ENCODE assay signal across 18 mouse cellular contexts in the genomic region with DNA sequence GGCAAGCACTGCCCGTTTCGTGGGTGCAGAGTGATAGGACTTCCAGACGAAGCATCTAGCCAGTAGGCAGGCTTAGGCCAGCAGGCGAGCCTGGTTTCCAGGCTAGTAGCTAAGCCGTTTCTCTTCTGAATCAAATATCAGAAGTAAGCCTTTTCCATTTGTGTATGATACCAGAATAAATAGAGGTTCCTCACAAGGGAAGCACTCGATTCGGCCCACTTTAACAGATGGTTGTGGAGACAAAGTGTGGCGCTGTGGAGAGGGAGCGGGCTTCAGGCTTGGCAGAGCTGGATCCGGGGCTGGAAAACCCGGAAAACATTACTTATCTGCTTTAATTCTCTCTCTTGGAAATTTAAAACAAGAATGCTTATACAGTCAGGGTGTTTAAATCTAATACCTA. TPM values are rescaled to one million over a fixed set of nuclear protein-coding genes. Genes with fewer than 3 reads are reported as not detected.
DNase-seq lines count a peak whose midpoint lies in the region; ATAC-seq and TF ChIP-seq lines count a peak whose summit lies in the region.
"Had no signal": no experiment of that assay in that cellular context is flagged by ENCODE, and none has a peak within 500 bp of the region (broad histone marks: within the 10 kb centered on the region; RNA-seq: fewer than 3 reads in every experiment).

No protein-coding gene starts in this region.

- H3K9me3 ChIP-seq in stomach, postnatal 0 days (ENCODE audit: control insufficient read depth, low read length): no peaks in the 10 kb centered on the region
- H3K9me3 ChIP-seq: heart, embryonic 12.5 days; limb, embryonic 10.5 days; lung, embryonic 15.5 days; neural tube, embryonic 13.5 days had no signal

- TF ChIP-seq EP300 in stomach, postnatal 0 days (optimal IDR thresholded peaks at IDR 0.05): no peak

- no peak for TF ChIP-seq POLR2A in testis, adult 2 months (IDR thresholded peaks at IDR 0.05; ENCODE audit: control insufficient read depth, low read depth, low read length)

- no peak overlapping the region for H3K9ac ChIP-seq in stomach, postnatal 0 days (ENCODE audit: low read length)
- H3K9ac ChIP-seq: heart, embryonic 12.5 days; lung, embryonic 15.5 days; neural tube, embryonic 13.5 days had no signal

- H3K36me3 ChIP-seq in testis, adult 2 months (ENCODE audit: control insufficient read depth, insufficient read depth, low read length): no peaks in the 10 kb centered on the region
- no peaks in the 10 kb centered on the region for H3K36me3 ChIP-seq in stomach, postnatal 0 days (ENCODE audit: control insufficient read depth, insufficient read depth, low read length)
- H3K36me3 ChIP-seq: heart, embryonic 12.5 days; limb, embryonic 10.5 days; lung, embryonic 15.5 days; neural tube, embryonic 13.5 days had no signal

- 0 out of 2 replicates have a peak overlapping the region, but pooled peaks have one; percentile 6 for H3K27ac ChIP-seq in testis, adult 2 months (ENCODE audit: control insufficient read depth, insufficient read depth, low read depth, low read length)
- H3K27ac ChIP-seq in stomach, postnatal 0 days (replicated peaks): no peak overlapping the region
- H3K27ac ChIP-seq: lung, embryonic 15.5 days; neural tube, embryonic 13.5 days had no signal

- no peak for ATAC-seq in megakaryocyte progenitor cell, adult 5-6 weeks (replicated peaks; ENCODE audit: poor library complexity)
- ATAC-seq in stomach, postnatal 0 days (ENCODE audit: low FRiP score, low TSS enrichment): no peak

- H3K4me2 ChIP-seq in stomach, postnatal 0 days (replicated peaks; ENCODE audit: low read depth): no peak overlapping the region
- H3K4me2 ChIP-seq: heart, embryonic 12.5 days; liver, embryonic 11.5 days; lung, embryonic 15.5 days; neural tube, embryonic 13.5 days had no signal

- peaks cover 3% of the 10 kb centered on the region for H3K4me1 ChIP-seq in testis, adult 2 months (ENCODE audit: control insufficient read depth, insufficient read depth, low read length)
- H3K4me1 ChIP-seq in stomach, postnatal 0 days (replicated peaks; ENCODE audit: control insufficient read depth, insufficient read depth): no peaks in the 10 kb centered on the region
- H3K4me1 ChIP-seq: heart, embryonic 12.5 days had no signal

- peak; percentile 41 for DNase-seq in layer of hippocampus, adult 11-12 months (ENCODE audit: low spot score)
- DNase-seq in layer of hippocampus, adult 9-10 months (ENCODE audit: low spot score): no peak
- DNase-seq in testis, postnatal 10 days (ENCODE audit: low spot score): no peak
- peak; percentile 26 to 82 for DNase-seq in left cerebral cortex, postnatal 25 days (ENCODE audit: low spot score in 2 of 2)
- no peak for DNase-seq in urinary bladder, postnatal 14 days (ENCODE audit: low spot score)
- no peak for DNase-seq in stomach, postnatal 0 days (ENCODE audit: low spot score)
- DNase-seq: cerebellum, postnatal 10 days; heart, postnatal 36 days; kidney, adult 2 months; kidney, postnatal 14 days; thymus, postnatal 25 days had no signal

- H3K4me3 ChIP-seq in testis, adult 2 months (ENCODE audit: control insufficient read depth, low read depth, low read length): no peak overlapping the region
- H3K4me3 ChIP-seq in stomach, postnatal 0 days (ENCODE audit: low read depth, low read length): no peak overlapping the region
- H3K4me3 ChIP-seq: heart, embryonic 12.5 days; limb, embryonic 10.5 days; lung, embryonic 15.5 days; neural tube, embryonic 13.5 days had no signal

- no peak for TF ChIP-seq CTCF in testis, adult 2 months (IDR thresholded peaks at IDR 0.05; ENCODE audit: control insufficient read depth, insufficient read depth, insufficient replicate concordance, low read depth, low read length)
- TF ChIP-seq CTCF in stomach, postnatal 0 days (IDR thresholded peaks at IDR 0.05; ENCODE audit: low read depth): no peak

- WGBS in stomach, postnatal 0 days: 71% methylated on average over 11 of the region's 11 CpGs

- H3K27me3 ChIP-seq in testis, adult 2 months (ENCODE audit: control insufficient read depth, insufficient read depth, low read length): no peaks in the 10 kb centered on the region
- no peaks in the 10 kb centered on the region for H3K27me3 ChIP-seq in stomach, postnatal 0 days (ENCODE audit: control insufficient read depth, insufficient read depth, low read length)
- H3K27me3 ChIP-seq: heart, embryonic 12.5 days; lung, embryonic 15.5 days; neural tube, embryonic 13.5 days had no signal

- intact Hi-C loops in left cerebral cortex, postnatal 25 days (cut with DNase I): no loop called here

RNA-seq across cellular contexts. Expression of gene Ssbp2, which starts 27.1 kb away (rescaled TPM):
- polyA plus RNA-seq in testis, adult 2 months (2012; rRNA removed): 7.9 and 8.3 TPM in 2 replicates
- total RNA-seq in left cerebral cortex, postnatal 25 days (2021): 100 to 1,000 TPM; 139 to 140 TPM
- 49.8 and 60.5 TPM in 2 replicates for total RNA-seq in megakaryocyte progenitor cell, adult 5-6 weeks (2015)
- total RNA-seq in megakaryocyte progenitor cell, adult 5-6 weeks (2017): 26.7 and 39.1 TPM in 2 replicates
- 59.2 and 69.0 TPM in 2 replicates for polyA plus RNA-seq in stomach, postnatal 0 days (2015; fragmentation: Nextera tagmentation; extraction: Ambion mirVana)

Comparison
In these comparisons a context has a peak if more than half of its experiments do, and no peak if none do; other contexts are left out.
1. DNase-seq: peak in layer of hippocampus, adult 11-12 months (single experiment) and left cerebral cortex, postnatal 25 days (2 of 2); none in layer of hippocampus, adult 9-10 months (single experiment), testis, postnatal 10 days (single experiment), urinary bladder, postnatal 14 days (single experiment) and stomach, postnatal 0 days (single experiment).